Mouse (Mus musculus): ENCODE data around the gene Nucks1. TPM values are rescaled to one million over a fixed set of nuclear protein-coding genes. Genes with fewer than 3 reads are reported as not detected.

The Nucks1 gene
- polyA plus RNA-seq, 1 experiment from 2014 or later: 130 TPM

- H3K27ac ChIP-seq: no peak overlapping the region
- no peaks in the 10 kb centered on the region for H3K9me3 ChIP-seq
- no peak overlapping the region for H3K4me3 ChIP-seq (replicated peaks)
- H3K36me3 ChIP-seq: no peaks in the 10 kb centered on the region
- H3K4me1 ChIP-seq (replicated peaks): no peaks in the 10 kb centered on the region
- peak; percentile 64; the same call in 1 of the 2 replicates for ATAC-seq (ENCODE audit: insufficient number of reproducible peaks, insufficient read depth, low FRiP score, low TSS enrichment, low read depth)
- H3K9ac ChIP-seq (replicated peaks): no peak overlapping the region
- H3K4me2 ChIP-seq: no peak overlapping the region
- H3K27me3 ChIP-seq: peaks cover 6% of the 10 kb centered on the region; the same call in 1 of the 2 replicates
- 6% methylated on average over 5 of the region's 5 CpGs for WGBS
Observed at GRCm38 (mm10) chr1:131982907-131983306, 72.6 kb downstream of the Nucks1 start.

GRCm38 (mm10) chr1:131983806-131984205 is 73.5 kb downstream of the Nucks1 start:
- Histone ChIP-seq H3K9ac (replicated peaks) (no peak overlapping the region), H3K4me1 (replicated peaks) (no peaks in the 10 kb centered on the region), H3K4me3 (replicated peaks) (no peak overlapping the region), H3K27me3 (no peaks in the 10 kb centered on the region), H3K27ac (no peak overlapping the region), H3K4me2 (no peak overlapping the region), H3K9me3 (no peaks in the 10 kb centered on the region), H3K36me3 (no peaks in the 10 kb centered on the region)
- WGBS: 80% methylated on average over 2 of the region's 2 CpGs
- ATAC-seq (ENCODE audit: insufficient number of reproducible peaks, insufficient read depth, low FRiP score, low TSS enrichment, low read depth): no peak

Other genes with a start within 250 kb of the Nucks1 start
- gene Rab7b, start 221.8 kb upstream of the Nucks1 start, polyA plus RNA-seq (2016; fragmentation: Nextera tagmentation; extraction: Ambion mirVana): 0.97 and 1.3 TPM in 2 replicates
- not detected in 2 replicates for gene Slc26a9, start 166.5 kb upstream of the Nucks1 start, polyA plus RNA-seq (2016; fragmentation: Nextera tagmentation; extraction: Ambion mirVana)
- gene Pm20d1, start 113.2 kb upstream of the Nucks1 start, polyA plus RNA-seq (2016; fragmentation: Nextera tagmentation; extraction: Ambion mirVana): 1.7 and 2.5 TPM in 2 replicates
- 13.7 and 14.9 TPM in 2 replicates for gene Slc41a1, start 83.0 kb upstream of the Nucks1 start, polyA plus RNA-seq (2016; fragmentation: Nextera tagmentation; extraction: Ambion mirVana)
- gene Rab29, start 43.3 kb upstream of the Nucks1 start, polyA plus RNA-seq (2016; fragmentation: Nextera tagmentation; extraction: Ambion mirVana): 14.5 and 14.7 TPM in 2 replicates
- 2.2 and 3.0 TPM in 2 replicates for gene Slc45a3, start 52.4 kb downstream of the Nucks1 start, polyA plus RNA-seq (2016; fragmentation: Nextera tagmentation; extraction: Ambion mirVana)
- 18.1 and 19.6 TPM in 2 replicates for gene Elk4, start 97.1 kb downstream of the Nucks1 start, polyA plus RNA-seq (2016; fragmentation: Nextera tagmentation; extraction: Ambion mirVana)
- gene Mfsd4a, start 157.5 kb downstream of the Nucks1 start, polyA plus RNA-seq (2016; fragmentation: Nextera tagmentation; extraction: Ambion mirVana): 13.1 and 17.2 TPM in 2 replicates
- gene Cdk18, start 229.2 kb downstream of the Nucks1 start, polyA plus RNA-seq (2016; fragmentation: Nextera tagmentation; extraction: Ambion mirVana): 3.6 TPM in 2 replicates